Mouse (Mus musculus) liver, embryonic 12.5 days (tissue): ENCODE measurements around the gene 2310007B03Rik. TPM values are rescaled to one million over a fixed set of nuclear protein-coding genes. Genes with fewer than 3 reads are reported as not detected.

ENCODE experiments used
- ATAC-seq: fragments of 200-750 bp; cut with Nextera tagmentation; 2 replicates; pipeline ENCODE4 v1.8.0; 2017; ENCODE audit warnings: moderate number of reproducible peaks, mild to moderate bottlenecking, moderate library complexity
- H3K27ac ChIP-seq: fragments of 300-500 bp; sonication (generic); 2 replicates; pipeline ENCODE4 v1.5.1; 2016; ENCODE audit warnings: mild to moderate bottlenecking
- H3K27me3 ChIP-seq: fragments of 300-500 bp; sonication (generic); replicated peaks from 2 replicates; pipeline ENCODE4 v1.6.1; 2016; ENCODE audit warnings: mild to moderate bottlenecking, moderate library complexity
- H3K36me3 ChIP-seq: fragments of 300-500 bp; sonication (generic); 2 replicates; pipeline ENCODE4 v1.6.1; 2016; ENCODE audit warnings: mild to moderate bottlenecking, moderate library complexity
- H3K4me1 ChIP-seq: fragments of 300-500 bp; sonication (generic); 2 replicates; pipeline ENCODE4 v1.6.1; 2016
- H3K4me2 ChIP-seq: fragments of 300-500 bp; sonication (generic); 2 replicates; pipeline ENCODE4 v1.6.1; 2016; ENCODE audit warnings: mild to moderate bottlenecking, moderate library complexity
- H3K4me3 ChIP-seq: fragments of 300-500 bp; sonication (generic); 2 replicates; pipeline ENCODE4 v1.5.1; 2016; ENCODE audit warnings: mild to moderate bottlenecking, moderate library complexity
- H3K9ac ChIP-seq: fragments of 300-500 bp; sonication (generic); 2 replicates; pipeline ENCODE4 v1.6.1; 2016; ENCODE audit warnings: mild to moderate bottlenecking, moderate library complexity
- H3K9me3 ChIP-seq: fragments of 300-500 bp; sonication (generic); replicated peaks from 2 replicates; pipeline ENCODE4 v1.6.1; 2016; ENCODE audit warnings: mild to moderate bottlenecking, moderate library complexity
- WGBS: fragments of 180-500 bp; shearing (Covaris S2); methylation state at CpG from one replicate; pipeline ENCODE4 v1.1.7; 2016; ENCODE audit not compliant: insufficient replicate concordance; 5-methylcytosine and 5-hydroxymethylcytosine counted together
- polyA plus RNA-seq: library from polyadenylated mRNA; unstranded; fragments of >200 nt; fragmentation: Nextera tagmentation; extraction: Ambion mirVana; gene quantifications from 2 replicates; pipeline ENCODE4 v1.2.1, GENCODE M21; 2016

The 2310007B03Rik gene
- polyA plus RNA-seq, 1 experiment from 2014 or later, result not detected

- H3K27me3 ChIP-seq, result no peaks in the 10 kb centered on the region
- no peaks in the 10 kb centered on the region for H3K36me3 ChIP-seq
- H3K4me1 ChIP-seq, result no peaks in the 10 kb centered on the region
- H3K4me3 ChIP-seq, result no peak overlapping the region
- no peak overlapping the region for H3K27ac ChIP-seq
- no peak overlapping the region for H3K4me2 ChIP-seq
- 67% methylated on average over 11 of the region's 11 CpGs for WGBS
- no peaks in the 10 kb centered on the region for H3K9me3 ChIP-seq
- no peak overlapping the region for H3K9ac ChIP-seq
- ATAC-seq, result no peak
Measured at GRCm38 (mm10) chr1:93123179-93123854, 37.4 kb downstream of the 2310007B03Rik start.

DNA sequence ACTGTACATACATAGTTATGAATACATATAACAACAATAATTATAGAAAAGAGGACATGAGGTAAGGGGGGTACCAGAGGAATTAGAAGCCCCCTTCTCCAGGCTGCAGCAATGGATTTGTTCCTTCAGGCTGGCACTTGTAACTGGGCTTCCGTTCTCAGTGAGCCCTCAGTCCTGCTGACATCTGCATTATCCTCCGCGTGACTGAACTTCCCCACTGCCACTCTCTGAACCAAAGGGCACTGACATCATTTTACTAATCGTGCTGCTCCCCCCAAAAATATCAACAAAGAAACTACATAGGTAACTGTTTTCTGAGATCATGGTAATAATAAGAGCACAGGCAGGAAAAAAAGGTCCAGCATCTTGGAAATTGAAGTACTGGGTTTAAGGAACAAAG lies 41.9 kb downstream of the 2310007B03Rik start:
- H3K9ac ChIP-seq, result no peak overlapping the region
- H3K4me1 ChIP-seq, result peaks cover 6% of the 10 kb centered on the region
- H3K27ac ChIP-seq, result no peak overlapping the region
- 22% methylated on average over 4 of the region's 4 CpGs for WGBS
- peaks cover 10% of the 10 kb centered on the region; the same call in 1 of the 2 replicates for H3K27me3 ChIP-seq
- no peaks in the 10 kb centered on the region for H3K9me3 ChIP-seq
- H3K36me3 ChIP-seq, result no peaks in the 10 kb centered on the region
- no peak overlapping the region for H3K4me2 ChIP-seq
- no peak for ATAC-seq
- H3K4me3 ChIP-seq, result no peak overlapping the region

DNA sequence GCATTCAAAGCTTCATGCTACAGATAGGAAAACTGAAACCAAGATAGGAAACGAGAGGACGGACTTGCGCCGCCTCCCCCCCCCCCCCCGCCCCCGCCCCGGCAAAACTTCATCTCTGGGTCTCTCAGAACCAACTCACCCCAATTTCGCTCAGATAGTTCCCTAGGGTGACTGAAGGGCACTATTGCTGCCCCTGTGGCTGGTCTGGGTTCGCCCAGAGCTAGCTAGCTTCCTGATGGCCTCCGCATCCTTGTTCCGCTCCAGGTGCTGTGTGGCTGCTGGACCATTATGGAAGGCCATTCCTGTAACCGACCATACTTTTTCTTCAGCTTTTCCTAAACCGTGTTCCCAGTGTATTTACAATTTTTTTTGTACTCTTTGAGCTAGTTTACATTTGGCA lies 45.3 kb downstream of the 2310007B03Rik start:
- peaks cover 6% of the 10 kb centered on the region for H3K4me1 ChIP-seq
- H3K27me3 ChIP-seq, result peaks cover 10% of the 10 kb centered on the region; the same call in 1 of the 2 replicates
- ATAC-seq, result no peak
- 31% methylated on average over 13 of the region's 13 CpGs for WGBS
- H3K9me3 ChIP-seq, result 0 out of 2 replicates have a peak, but pooled peaks cover 4% of the 10 kb centered on the region
- H3K4me3 ChIP-seq, result peak overlapping the region; percentile 19; the same call in 1 of the 2 replicates
- H3K4me2 ChIP-seq, result peak overlapping the region; percentile 46
- H3K27ac ChIP-seq, result no peak overlapping the region
- H3K9ac ChIP-seq, result no peak overlapping the region
- no peaks in the 10 kb centered on the region for H3K36me3 ChIP-seq

GRCm38 (mm10) chr1:93114713-93115463 lies 45.9 kb downstream of the 2310007B03Rik start:
- H3K4me1 ChIP-seq, result peaks cover 6% of the 10 kb centered on the region
- H3K9ac ChIP-seq, result no peak overlapping the region
- 26% methylated on average over 21 of the region's 21 CpGs for WGBS
- peak overlapping the region; percentile 19; the same call in 1 of the 2 replicates for H3K4me3 ChIP-seq
- no peak overlapping the region for H3K27ac ChIP-seq
- peak; percentile 68; the same call in 1 of the 2 replicates for ATAC-seq
- H3K4me2 ChIP-seq, result peak overlapping the region; percentile 46
- H3K36me3 ChIP-seq, result no peaks in the 10 kb centered on the region
- 0 out of 2 replicates have a peak, but pooled peaks cover 4% of the 10 kb centered on the region for H3K9me3 ChIP-seq
- peaks cover 10% of the 10 kb centered on the region; the same call in 1 of the 2 replicates for H3K27me3 ChIP-seq

- no peaks in the 10 kb centered on the region for H3K9me3 ChIP-seq
- H3K4me2 ChIP-seq, result no peak overlapping the region
- 56% methylated on average over 7 of the region's 7 CpGs for WGBS
- H3K36me3 ChIP-seq, result no peaks in the 10 kb centered on the region
- H3K27ac ChIP-seq, result no peak overlapping the region
- peaks cover 5% of the 10 kb centered on the region; the same call in 1 of the 2 replicates for H3K4me1 ChIP-seq
- no peak overlapping the region for H3K9ac ChIP-seq
- no peak for ATAC-seq
- H3K27me3 ChIP-seq, result peaks cover 63% of the 10 kb centered on the region
- no peak overlapping the region for H3K4me3 ChIP-seq
Measured at GRCm38 (mm10) chr1:93102700-93103099, 58.0 kb downstream of the 2310007B03Rik start.

DNA sequence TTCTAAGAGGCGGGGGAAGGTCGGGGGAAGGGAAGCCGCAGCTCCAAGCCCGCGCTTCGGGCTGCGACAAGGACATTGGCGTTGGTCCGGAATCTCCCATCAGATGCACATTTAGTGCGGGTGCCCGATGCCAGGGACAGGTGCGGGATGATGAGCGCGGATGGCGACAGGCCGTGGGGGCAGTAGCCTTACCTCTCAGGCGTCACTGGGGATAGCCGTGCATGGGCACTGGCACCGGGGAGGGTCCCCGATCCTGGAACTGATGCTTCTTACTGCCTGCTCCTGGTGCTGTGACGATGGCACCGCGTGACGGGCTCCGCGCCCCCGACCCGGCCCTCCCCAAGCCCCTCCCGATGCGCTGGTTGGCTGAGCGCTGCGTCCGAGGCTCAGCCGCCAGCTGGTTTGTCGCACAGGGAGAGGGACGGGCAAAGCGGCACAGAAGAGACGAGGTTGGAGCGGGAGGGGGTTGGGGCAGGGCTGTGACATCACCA lies 59.1 kb downstream of the 2310007B03Rik start, which contains the start of gene Kif1a:
Gene Kif1a, minus strand, starts transcription at position 381 of the 491 bp plus-strand sequence.
- Histone ChIP-seq H3K9ac (no peak within 1 kb of the TSS), H3K27me3 (peaks cover 72% of the 10 kb centered on the region), H3K4me3 (peak within 1 kb of the TSS; percentile 36), H3K36me3 (no peaks in the 10 kb centered on the region), H3K9me3 (no peaks in the 10 kb centered on the region), H3K4me2 (peak within 1 kb of the TSS; percentile 57), H3K27ac (no peak within 1 kb of the TSS), H3K4me1 (peaks cover 5% of the 10 kb centered on the region; the same call in 1 of the 2 replicates)
- 4% methylated on average over 39 of the region's 39 CpGs for WGBS
- ATAC-seq, result no peak

Other genes with a start within 250 kb of the 2310007B03Rik start
- gene Capn10, start 226.6 kb downstream of the 2310007B03Rik start, polyA plus RNA-seq, result 12.5 and 12.6 TPM in 2 replicates
- 0.36 and 0.51 TPM in 2 replicates for gene Gpr35, start 210.1 kb downstream of the 2310007B03Rik start, polyA plus RNA-seq
- not detected in 2 replicates for gene Aqp12, start 154.6 kb downstream of the 2310007B03Rik start, polyA plus RNA-seq
- 0.38 and 0.98 TPM in 2 replicates for gene Kif1a, start 59.0 kb downstream of the 2310007B03Rik start, polyA plus RNA-seq
- gene Agxt, start 25.7 kb downstream of the 2310007B03Rik start, polyA plus RNA-seq, result 1.7 and 2.2 TPM in 2 replicates
- gene Crocc2, start 7.8 kb upstream of the 2310007B03Rik start, polyA plus RNA-seq, result 0.02 and 0.04 TPM in 2 replicates
- 0.52 and 1.4 TPM in 2 replicates for gene Sned1, start 74.9 kb upstream of the 2310007B03Rik start, polyA plus RNA-seq
- gene Mterf4, start 145.0 kb upstream of the 2310007B03Rik start, polyA plus RNA-seq, result 17.4 and 17.5 TPM in 2 replicates
- gene Ppp1r7, start 181.9 kb upstream of the 2310007B03Rik start, polyA plus RNA-seq, result 58.6 and 59.6 TPM in 2 replicates
- 9.7 and 10.0 TPM in 2 replicates for gene Pask, start 182.5 kb upstream of the 2310007B03Rik start, polyA plus RNA-seq
- 0.11 and 0.39 TPM in 2 replicates for gene Ano7, start 213.0 kb upstream of the 2310007B03Rik start, polyA plus RNA-seq